Mouse (Mus musculus) midbrain, postnatal 0 days (tissue): Measurements from ENCODE around the gene Elk3. TPM values are rescaled to one million over a fixed set of nuclear protein-coding genes. Genes with fewer than 3 reads are reported as not detected.

Experiments used
- ATAC-seq: fragments of 200-750 bp; cut with Nextera tagmentation; 2 replicates; pipeline ENCODE4 v1.8.0; 2017; ENCODE audit warnings: moderate number of reproducible peaks, mild to moderate bottlenecking, moderate TSS enrichment, moderate library complexity; ENCODE audit not compliant: low FRiP score
- DNase-seq: peaks from one replicate; pipeline ENCODE4 v3.0.0-alpha.2; 2015; ENCODE audit warnings: low spot score
- H3K27ac ChIP-seq: fragments of 300-500 bp; sonication (generic); 2 replicates; pipeline ENCODE4 v1.5.1; 2014; ENCODE audit warnings: low read depth, mild to moderate bottlenecking, low read length, mixed read lengths
- H3K27me3 ChIP-seq: fragments of 300-500 bp; sonication (generic); 2 replicates; pipeline ENCODE4 v1.6.1; 2014; ENCODE audit warnings: low read length, control low read depth, mixed read lengths; ENCODE audit not compliant: insufficient read depth
- H3K36me3 ChIP-seq: fragments of 300-500 bp; sonication (generic); 2 replicates; pipeline ENCODE4 v1.6.1; 2014; ENCODE audit warnings: low read length, control low read depth, mixed read lengths; ENCODE audit not compliant: insufficient read depth
- H3K4me1 ChIP-seq: fragments of 300-500 bp; sonication (generic); 2 replicates; pipeline ENCODE4 v1.6.1; 2014; ENCODE audit warnings: mild to moderate bottlenecking, control low read depth, antibody characterized with exemption, low read length, mixed read lengths; ENCODE audit not compliant: insufficient read depth
- H3K4me2 ChIP-seq: fragments of 300-500 bp; sonication (generic); 2 replicates; pipeline ENCODE4 v1.6.1; 2014; ENCODE audit warnings: low read depth, mild to moderate bottlenecking, low read length, mixed read lengths; ENCODE audit not compliant: poor library complexity, severe bottlenecking
- H3K4me3 ChIP-seq: fragments of 300-500 bp; sonication (generic); 2 replicates; pipeline ENCODE4 v1.5.1; 2014; ENCODE audit warnings: low read depth, mild to moderate bottlenecking, low read length, moderate library complexity
- H3K9ac ChIP-seq: fragments of 300-500 bp; sonication (generic); replicated peaks from 2 replicates; pipeline ENCODE4 v1.6.1; 2014; ENCODE audit warnings: mild to moderate bottlenecking, low read length, moderate library complexity, mixed read lengths; ENCODE audit not compliant: poor library complexity, severe bottlenecking
- H3K9me3 ChIP-seq: fragments of 300-500 bp; sonication (generic); 2 replicates; pipeline ENCODE4 v1.6.1; 2016; ENCODE audit warnings: low read length, control low read depth
- CTCF ChIP-seq: IDR thresholded peaks from 2 replicates; pipeline ENCODE4 v1.5.1; 2016; ENCODE audit warnings: antibody characterized with exemption, mild to moderate bottlenecking
- WGBS: fragments of 180-500 bp; shearing (Covaris S2); extraction: QIAGEN DNeasy Blood & Tissue Kit; methylation state at CpG from one replicate; pipeline ENCODE4 v1.1.7; 2014; 5-methylcytosine and 5-hydroxymethylcytosine counted together
- polyA plus RNA-seq: library from polyadenylated mRNA; unstranded; fragments of >200 nt; fragmentation: Nextera tagmentation; extraction: Ambion mirVana; gene quantifications from 2 replicates; pipeline ENCODE4 v1.2.1, GENCODE M21; 2015
- total RNA-seq: library from RNA; depleted of rRNA; stranded (reverse); fragments of >200 nt; gene quantifications from 2 replicates; pipeline ENCODE4 v1.2.3, GENCODE M21; 2014

The Elk3 gene
- total and polyA plus RNA-seq, 2 experiments from 2014 or later, result 6.2 to 6.9 TPM

DNA sequence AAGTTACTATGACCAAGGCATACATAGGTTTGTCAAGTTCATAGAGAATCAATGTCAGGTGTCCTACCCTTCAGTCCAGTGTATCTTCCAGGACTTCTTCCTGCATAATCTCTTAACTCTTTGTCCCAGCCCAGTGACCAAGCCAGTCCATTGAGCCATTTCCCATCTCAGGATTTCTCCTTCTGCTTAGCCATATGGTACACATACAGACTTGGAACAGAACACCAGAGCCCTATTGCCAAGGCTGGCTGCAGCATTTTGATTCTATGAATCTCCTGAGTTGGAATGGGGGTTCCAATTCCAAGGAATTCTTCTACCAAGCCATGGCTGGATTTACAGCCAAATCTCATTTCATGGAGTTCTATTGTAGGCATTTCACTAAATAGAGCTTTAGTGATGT lies 10.8 kb upstream of the Elk3 start:
- ATAC-seq (no peak), DNase-seq (no peak)
- no peaks in the 10 kb centered on the region for H3K36me3 ChIP-seq
- no peak overlapping the region for H3K27ac ChIP-seq
- no peak for TF ChIP-seq CTCF
- no peaks in the 10 kb centered on the region for H3K9me3 ChIP-seq
- no peak overlapping the region for H3K9ac ChIP-seq
- no peaks in the 10 kb centered on the region for H3K27me3 ChIP-seq
- no peak overlapping the region for H3K4me2 ChIP-seq
- H3K4me3 ChIP-seq, result no peak overlapping the region
- no peaks in the 10 kb centered on the region for H3K4me1 ChIP-seq

DNA sequence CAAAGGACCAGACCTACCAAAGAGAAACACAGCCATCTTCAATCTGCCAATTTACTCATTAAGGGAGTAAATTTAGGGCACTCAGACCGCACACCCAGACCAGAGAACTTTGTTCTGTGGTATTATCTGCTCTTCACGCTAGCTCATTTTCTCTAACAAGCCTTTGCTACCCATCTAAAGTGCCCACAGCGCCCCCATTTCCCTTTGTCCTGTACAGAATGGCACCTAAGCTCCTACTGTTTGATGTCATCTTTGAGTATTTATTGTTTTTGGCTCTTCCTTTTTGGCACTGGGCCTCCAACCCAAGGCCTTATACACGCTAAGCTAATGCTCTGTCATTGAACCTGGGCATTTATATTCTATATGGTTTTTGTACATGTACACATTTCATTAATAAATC lies 9.2 kb upstream of the Elk3 start:
- Histone ChIP-seq H3K4me1 (no peaks in the 10 kb centered on the region), H3K27ac (no peak overlapping the region), H3K9me3 (no peaks in the 10 kb centered on the region), H3K27me3 (no peaks in the 10 kb centered on the region), H3K36me3 (no peaks in the 10 kb centered on the region), H3K4me3 (no peak overlapping the region), H3K4me2 (no peak overlapping the region), H3K9ac (no peak overlapping the region)
- 75% methylated on average over 4 of the region's 4 CpGs for WGBS
- no peak for ATAC-seq
- DNase-seq, result no peak
- no peak for TF ChIP-seq CTCF

DNA sequence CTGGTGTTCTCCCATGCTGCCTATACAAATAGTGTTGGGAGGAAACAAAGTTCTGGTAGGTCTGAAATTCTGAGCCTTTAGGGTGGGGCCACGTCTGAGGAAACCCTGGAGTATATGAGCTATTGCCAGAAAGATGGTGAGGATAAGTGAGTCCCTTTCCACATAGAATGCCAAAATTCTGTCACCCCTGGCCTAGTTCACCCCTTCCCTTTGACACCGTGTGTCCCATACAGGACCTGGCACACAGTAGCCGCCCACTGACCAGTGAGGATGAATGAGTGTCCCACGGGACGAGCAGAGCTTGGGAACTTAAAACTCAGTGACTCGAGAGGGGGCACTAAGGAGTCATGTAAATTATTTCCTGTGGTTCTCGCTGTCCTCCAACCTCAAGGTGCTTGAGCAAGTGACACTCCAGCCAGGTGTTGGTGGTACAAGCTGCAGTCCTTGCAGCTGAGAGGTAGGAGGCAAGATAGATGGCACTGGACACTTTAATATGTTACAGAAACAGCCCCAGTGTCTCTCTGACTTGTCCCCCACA lies 8.7 kb upstream of the Elk3 start:
- ATAC-seq (no peak), DNase-seq (no peak)
- no peak overlapping the region for H3K4me3 ChIP-seq
- TF ChIP-seq CTCF, result no peak
- H3K36me3 ChIP-seq, result no peaks in the 10 kb centered on the region
- H3K9ac ChIP-seq, result no peak overlapping the region
- H3K27me3 ChIP-seq, result no peaks in the 10 kb centered on the region
- no peaks in the 10 kb centered on the region for H3K4me1 ChIP-seq
- 78% methylated on average over 7 of the region's 7 CpGs for WGBS
- no peaks in the 10 kb centered on the region for H3K9me3 ChIP-seq
- no peak overlapping the region for H3K4me2 ChIP-seq
- no peak overlapping the region for H3K27ac ChIP-seq

DNA sequence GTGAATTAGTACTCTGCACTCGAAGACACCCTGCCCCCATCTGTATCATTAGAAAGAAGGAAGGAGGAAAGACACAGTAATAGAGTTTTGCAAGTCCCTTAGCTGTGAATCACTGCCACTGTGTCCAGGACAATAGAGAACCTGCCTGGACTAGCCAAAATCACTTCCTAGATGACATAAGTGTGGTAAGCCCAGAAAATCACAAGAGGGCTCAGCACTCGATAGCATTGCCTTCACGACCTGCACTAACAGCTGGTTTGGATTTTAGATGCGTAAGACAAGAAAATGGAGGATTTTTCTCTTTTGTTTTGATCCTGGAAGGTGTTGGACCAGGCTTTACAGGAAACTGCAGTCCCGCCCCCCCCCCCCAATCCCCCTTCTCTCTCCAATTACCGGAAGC lies 6.0 kb upstream of the Elk3 start:
- Histone ChIP-seq H3K4me3 (no peak overlapping the region), H3K27ac (no peak overlapping the region), H3K9ac (no peak overlapping the region), H3K27me3 (no peaks in the 10 kb centered on the region), H3K4me2 (no peak overlapping the region), H3K9me3 (no peaks in the 10 kb centered on the region), H3K4me1 (no peaks in the 10 kb centered on the region), H3K36me3 (no peaks in the 10 kb centered on the region)
- 71% methylated on average over 6 of the region's 6 CpGs for WGBS
- ATAC-seq, result no peak
- no peak for DNase-seq
- no peak for TF ChIP-seq CTCF

DNA sequence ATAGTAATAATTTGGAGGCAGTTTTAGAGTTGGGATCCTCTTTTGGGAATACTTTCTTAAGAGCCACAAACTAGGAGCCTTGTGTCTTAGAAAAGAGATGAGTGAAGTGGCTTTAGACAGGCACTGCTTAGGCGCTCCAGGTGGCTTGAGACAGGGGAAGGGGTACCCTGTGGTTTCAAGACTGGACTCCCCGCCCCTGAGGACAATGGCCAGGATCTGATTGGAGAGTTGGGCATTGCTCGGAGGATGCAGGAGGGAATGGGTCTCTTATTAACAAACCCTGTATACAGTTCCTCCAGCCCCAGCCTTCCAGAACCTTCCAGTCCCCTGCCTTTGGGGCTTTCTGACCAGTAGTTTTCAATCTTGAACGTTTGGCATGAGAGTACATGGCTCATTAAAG lies 641 bp upstream of the Elk3 start:
- 13% methylated on average over 4 of the region's 4 CpGs for WGBS
- no peaks in the 10 kb centered on the region for H3K9me3 ChIP-seq
- ATAC-seq (no peak), DNase-seq (no peak)
- no peaks in the 10 kb centered on the region for H3K36me3 ChIP-seq
- no peak for TF ChIP-seq CTCF
- peak overlapping the region; percentile 100; the same call in 1 of the 2 replicates for H3K4me2 ChIP-seq
- H3K27me3 ChIP-seq, result no peaks in the 10 kb centered on the region
- no peak overlapping the region for H3K27ac ChIP-seq
- H3K9ac ChIP-seq, result no peak overlapping the region
- H3K4me1 ChIP-seq, result no peaks in the 10 kb centered on the region; the same call in 1 of the 2 replicates
- H3K4me3 ChIP-seq, result peak overlapping the region; percentile 52

DNA sequence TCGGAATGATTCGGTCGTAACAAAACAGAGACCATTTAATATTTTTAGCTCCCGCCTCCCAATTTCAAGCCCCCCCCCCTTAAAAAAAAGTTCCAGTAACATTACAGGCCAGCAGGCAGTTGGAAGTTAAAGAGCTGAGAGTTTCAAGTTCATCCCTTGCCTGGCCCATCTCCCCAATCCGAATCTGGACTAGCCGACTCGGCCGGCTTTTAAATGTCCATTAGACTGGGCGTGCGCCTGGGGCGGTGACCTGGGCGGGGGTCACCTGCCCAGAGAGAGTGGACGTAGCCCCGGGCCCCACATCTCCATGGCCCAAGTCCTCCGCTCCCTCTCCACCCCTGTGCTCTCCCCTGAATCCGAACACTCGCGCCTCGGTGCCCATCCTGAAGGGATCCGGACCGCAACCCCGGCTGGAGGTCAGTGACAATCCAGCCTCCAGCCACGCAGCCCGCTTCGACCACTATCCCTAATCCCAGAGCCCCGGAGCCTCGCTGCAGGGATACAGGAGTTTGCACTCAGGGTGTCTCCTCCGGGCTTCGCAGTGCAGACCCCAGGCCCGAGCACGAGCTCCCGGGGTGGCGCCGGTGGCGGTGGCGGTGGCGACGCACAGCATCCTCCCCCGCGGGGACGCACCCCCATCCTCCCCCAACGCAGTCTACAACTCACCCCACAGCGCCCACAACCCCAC lies 857 bp downstream of the Elk3 start:
- ATAC-seq (no peak), DNase-seq (no peak)
- peak overlapping the region; percentile 100 for H3K4me2 ChIP-seq
- WGBS, result 0% methylated on average over 42 of the region's 43 CpGs
- H3K27ac ChIP-seq, result peak overlapping the region; percentile 57; the same call in 1 of the 2 replicates
- no peaks in the 10 kb centered on the region for H3K36me3 ChIP-seq
- H3K27me3 ChIP-seq, result no peaks in the 10 kb centered on the region
- no peak for TF ChIP-seq CTCF
- H3K4me1 ChIP-seq, result no peaks in the 10 kb centered on the region; the same call in 1 of the 2 replicates
- peak overlapping the region; percentile 52 for H3K4me3 ChIP-seq
- H3K9ac ChIP-seq, result peak overlapping the region; percentile 64
- no peaks in the 10 kb centered on the region for H3K9me3 ChIP-seq
